Mouse (Mus musculus) midbrain, embryonic 16.5 days (tissue): ENCODE data around the gene Lrtm2. TPM values are rescaled to one million over a fixed set of nuclear protein-coding genes. Genes with fewer than 3 reads are reported as not detected.

Experiments
- ATAC-seq: fragments of 200-750 bp; cut with Nextera tagmentation; 2 replicates; pipeline ENCODE4 v1.8.0; 2017; ENCODE audit warnings: moderate TSS enrichment
- H3K27ac ChIP-seq: fragments of 300-500 bp; sonication (generic); 2 replicates; pipeline ENCODE4 v1.5.1; 2014; ENCODE audit warnings: mild to moderate bottlenecking, low read length, mixed read lengths
- H3K27me3 ChIP-seq: fragments of 300-500 bp; sonication (generic); 2 replicates; pipeline ENCODE4 v1.6.1; 2014; ENCODE audit warnings: low read depth, low read length, mixed read lengths; ENCODE audit not compliant: control insufficient read depth, insufficient read depth
- H3K36me3 ChIP-seq: fragments of 300-500 bp; sonication (generic); 2 replicates; pipeline ENCODE4 v1.6.1; 2014; ENCODE audit warnings: mild to moderate bottlenecking, low read length, moderate library complexity, mixed read lengths; ENCODE audit not compliant: control insufficient read depth, insufficient read depth
- H3K4me1 ChIP-seq: fragments of 300-500 bp; sonication (generic); 2 replicates; pipeline ENCODE4 v1.6.1; 2014; ENCODE audit warnings: mild to moderate bottlenecking, low read length, mixed read lengths; ENCODE audit not compliant: control insufficient read depth, insufficient read depth
- H3K4me2 ChIP-seq: fragments of 300-500 bp; sonication (generic); 2 replicates; pipeline ENCODE4 v1.6.1; 2014; ENCODE audit warnings: mild to moderate bottlenecking, low read length, mixed read lengths
- H3K4me3 ChIP-seq: fragments of 300-500 bp; sonication (generic); 2 replicates; pipeline ENCODE4 v1.5.1; 2014; ENCODE audit warnings: low read depth, mild to moderate bottlenecking, low read length, moderate library complexity, mixed read lengths
- H3K9ac ChIP-seq: fragments of 300-500 bp; sonication (generic); 2 replicates; pipeline ENCODE4 v1.6.1; 2014; ENCODE audit warnings: low read depth, low read length, mixed read lengths
- H3K9me3 ChIP-seq: fragments of 300-500 bp; sonication (generic); replicated peaks from 2 replicates; pipeline ENCODE4 v1.6.1; 2014; ENCODE audit warnings: mild to moderate bottlenecking, low read length, mixed read lengths; ENCODE audit not compliant: control insufficient read depth, poor library complexity, severe bottlenecking
- WGBS: fragments of 180-500 bp; shearing (Covaris S2); extraction: QIAGEN DNeasy Blood & Tissue Kit; methylation state at CpG from one replicate; pipeline ENCODE4 v1.1.7; 2014; 5-methylcytosine and 5-hydroxymethylcytosine counted together
- polyA plus RNA-seq: library from polyadenylated mRNA; unstranded; fragments of >200 nt; fragmentation: Nextera tagmentation; extraction: Ambion mirVana; gene quantifications from 2 replicates; pipeline ENCODE4 v1.2.1, GENCODE M21; 2015

Lrtm2 gene
- polyA plus RNA-seq, 1 experiment from 2014 or later: 16.9 TPM

- Histone ChIP-seq H3K36me3 (0 out of 2 replicates have a peak, but pooled peaks cover 5% of the 10 kb centered on the region), H3K4me2 (no peak overlapping the region), H3K27me3 (no peaks in the 10 kb centered on the region), H3K4me1 (peaks cover 18% of the 10 kb centered on the region), H3K9me3 (no peaks in the 10 kb centered on the region), H3K9ac (0 out of 2 replicates have a peak overlapping the region, but pooled peaks have one; percentile 11), H3K27ac (no peak overlapping the region; the same call in 1 of the 2 replicates), H3K4me3 (no peak overlapping the region)
- WGBS: 69% methylated on average over 7 of the region's 7 CpGs
- no peak for ATAC-seq
Measured at GRCm38 (mm10) chr6:119314751-119315476, 15.7 kb downstream of the Lrtm2 start.

- Histone ChIP-seq H3K4me2 (0 out of 2 replicates have a peak overlapping the region, but pooled peaks have one; percentile 5), H3K4me3 (no peak overlapping the region), H3K9me3 (no peaks in the 10 kb centered on the region), H3K9ac (no peak overlapping the region), H3K27ac (peak overlapping the region; percentile 69), H3K27me3 (no peaks in the 10 kb centered on the region), H3K36me3 (0 out of 2 replicates have a peak, but pooled peaks cover 3% of the 10 kb centered on the region), H3K4me1 (peaks cover 18% of the 10 kb centered on the region)
- 37% methylated on average over 14 of the region's 14 CpGs for WGBS
- ATAC-seq: peak; percentile 92
Measured at GRCm38 (mm10) chr6:119313588-119314375, 16.8 kb downstream of the Lrtm2 start.

- no peak overlapping the region for H3K4me3 ChIP-seq
- WGBS: 62% methylated on average over 3 of the region's 3 CpGs
- peak; percentile 25; the same call in 1 of the 2 replicates for ATAC-seq
- 0 out of 2 replicates have a peak, but pooled peaks cover 3% of the 10 kb centered on the region for H3K36me3 ChIP-seq
- H3K4me1 ChIP-seq: peaks cover 18% of the 10 kb centered on the region
- H3K9ac ChIP-seq: no peak overlapping the region
- no peak overlapping the region for H3K4me2 ChIP-seq
- H3K9me3 ChIP-seq: no peaks in the 10 kb centered on the region
- H3K27me3 ChIP-seq: no peaks in the 10 kb centered on the region
- H3K27ac ChIP-seq: peak overlapping the region; percentile 69
Measured at GRCm38 (mm10) chr6:119313096-119313495, 17.5 kb downstream of the Lrtm2 start.

- Histone ChIP-seq H3K4me1 (peaks cover 18% of the 10 kb centered on the region), H3K9me3 (no peaks in the 10 kb centered on the region), H3K4me3 (no peak overlapping the region), H3K9ac (no peak overlapping the region), H3K36me3 (0 out of 2 replicates have a peak, but pooled peaks cover 3% of the 10 kb centered on the region), H3K4me2 (no peak overlapping the region), H3K27me3 (no peaks in the 10 kb centered on the region), H3K27ac (no peak overlapping the region)
- 84% methylated on average over 6 of the region's 6 CpGs for WGBS
- no peak for ATAC-seq
Measured at GRCm38 (mm10) chr6:119312381-119312780, 18.2 kb downstream of the Lrtm2 start.

GRCm38 (mm10) chr6:119310176-119310575, 20.4 kb downstream of the Lrtm2 start:
- Histone ChIP-seq H3K27ac (no peak overlapping the region), H3K36me3 (no peaks in the 10 kb centered on the region), H3K4me3 (no peak overlapping the region), H3K4me2 (no peak overlapping the region), H3K27me3 (no peaks in the 10 kb centered on the region), H3K9ac (no peak overlapping the region), H3K9me3 (no peaks in the 10 kb centered on the region), H3K4me1 (peaks cover 16% of the 10 kb centered on the region)
- WGBS: 66% methylated on average over 9 of the region's 9 CpGs
- no peak for ATAC-seq

- Histone ChIP-seq H3K9me3 (no peaks in the 10 kb centered on the region), H3K4me2 (no peak overlapping the region), H3K9ac (no peak overlapping the region), H3K27me3 (no peaks in the 10 kb centered on the region), H3K4me1 (peaks cover 1% of the 10 kb centered on the region), H3K36me3 (no peaks in the 10 kb centered on the region), H3K27ac (no peak overlapping the region), H3K4me3 (no peak overlapping the region)
- no peak for ATAC-seq
- 45% methylated on average over 10 of the region's 10 CpGs for WGBS
Measured at GRCm38 (mm10) chr6:119307867-119308413, 22.6 kb downstream of the Lrtm2 start.

- H3K27ac ChIP-seq: no peak overlapping the region
- WGBS: 96% methylated on average over 6 of the region's 6 CpGs
- H3K4me3 ChIP-seq: no peak overlapping the region
- no peak overlapping the region for H3K9ac ChIP-seq
- no peaks in the 10 kb centered on the region for H3K9me3 ChIP-seq
- H3K4me1 ChIP-seq: no peaks in the 10 kb centered on the region
- no peak overlapping the region for H3K4me2 ChIP-seq
- H3K27me3 ChIP-seq: no peaks in the 10 kb centered on the region
- no peak for ATAC-seq
- H3K36me3 ChIP-seq: no peaks in the 10 kb centered on the region
Measured at GRCm38 (mm10) chr6:119303331-119303730, 27.2 kb downstream of the Lrtm2 start.

GRCm38 (mm10) chr6:119301310-119301709, 29.3 kb downstream of the Lrtm2 start:
- Histone ChIP-seq H3K36me3 (no peaks in the 10 kb centered on the region), H3K4me1 (no peaks in the 10 kb centered on the region), H3K9me3 (no peaks in the 10 kb centered on the region), H3K27me3 (no peaks in the 10 kb centered on the region), H3K27ac (no peak overlapping the region), H3K4me2 (no peak overlapping the region), H3K4me3 (no peak overlapping the region), H3K9ac (no peak overlapping the region)
- ATAC-seq: no peak
- 96% methylated on average over 3 of the region's 3 CpGs for WGBS
